Mouse (Mus musculus): ENCODE results near the gene Fam76b.

DNA sequence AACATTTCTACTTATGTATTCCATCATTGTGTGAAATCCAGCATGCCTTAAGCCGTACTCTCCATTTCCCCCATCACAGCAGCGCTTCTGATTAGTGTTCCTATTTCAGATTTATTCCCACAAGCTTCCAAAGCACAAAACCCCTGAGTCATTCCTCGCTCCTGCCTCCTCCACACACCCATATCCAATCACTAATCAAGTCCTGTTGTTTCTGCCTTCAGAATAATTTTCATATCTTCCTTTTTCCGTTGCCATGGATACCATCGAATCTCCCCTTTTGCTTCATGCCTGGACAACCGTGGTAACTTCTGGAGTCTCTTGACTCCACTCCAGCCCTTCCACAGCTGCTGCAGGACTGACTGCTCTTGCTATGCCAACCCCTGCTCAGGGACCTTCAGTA lies 68.5 kb downstream of the Fam76b start:
- no peak for TF ChIP-seq GATA2 (IDR thresholded peaks at IDR 0.05; ENCODE audit: borderline replicate concordance, low read depth, low read length)
- TF ChIP-seq GATA1 (IDR thresholded peaks at IDR 0.05; ENCODE audit: borderline replicate concordance, low read length): no peak
- TF ChIP-seq CTCF (IDR thresholded peaks at IDR 0.05; ENCODE audit: low read depth, low read length): no peak
